Mouse (Mus musculus): ENCODE results near the gene Gm9833.

GRCm38 (mm10) chr3:10095076-10095622 lies 7.2 kb downstream of the Gm9833 start:
- no peak for TF ChIP-seq CTCF (IDR thresholded peaks at IDR 0.05; ENCODE audit: low read depth)
- no peak for TF ChIP-seq EP300 (IDR thresholded peaks at IDR 0.05; ENCODE audit: low read depth)

Measured in liver, postnatal 0 days (tissue).